Mouse (Mus musculus) heart, adult 2 months (tissue): ENCODE results near the gene Ccdc146.

Experiments
- CTCF ChIP-seq: fragments of 200-600 bp; IDR thresholded peaks from 2 replicates; pipeline ENCODE4 v1.8.1; 2022; ENCODE audit warnings: antibody characterized with exemption, mild to moderate bottlenecking, moderate library complexity
- EP300 ChIP-seq: fragments of 200-500 bp; IDR thresholded peaks from 2 replicates; pipeline ENCODE4 v1.6.1; 2011; ENCODE audit warnings: low read depth, low read length, control low read depth; ENCODE audit not compliant: insufficient read depth
- POLR2A ChIP-seq: fragments of 200-500 bp; IDR thresholded peaks from 2 replicates; pipeline ENCODE4 v1.6.1; 2011; ENCODE audit warnings: mild to moderate bottlenecking, low read depth, low read length, control low read depth; ENCODE audit not compliant: insufficient read depth

DNA sequence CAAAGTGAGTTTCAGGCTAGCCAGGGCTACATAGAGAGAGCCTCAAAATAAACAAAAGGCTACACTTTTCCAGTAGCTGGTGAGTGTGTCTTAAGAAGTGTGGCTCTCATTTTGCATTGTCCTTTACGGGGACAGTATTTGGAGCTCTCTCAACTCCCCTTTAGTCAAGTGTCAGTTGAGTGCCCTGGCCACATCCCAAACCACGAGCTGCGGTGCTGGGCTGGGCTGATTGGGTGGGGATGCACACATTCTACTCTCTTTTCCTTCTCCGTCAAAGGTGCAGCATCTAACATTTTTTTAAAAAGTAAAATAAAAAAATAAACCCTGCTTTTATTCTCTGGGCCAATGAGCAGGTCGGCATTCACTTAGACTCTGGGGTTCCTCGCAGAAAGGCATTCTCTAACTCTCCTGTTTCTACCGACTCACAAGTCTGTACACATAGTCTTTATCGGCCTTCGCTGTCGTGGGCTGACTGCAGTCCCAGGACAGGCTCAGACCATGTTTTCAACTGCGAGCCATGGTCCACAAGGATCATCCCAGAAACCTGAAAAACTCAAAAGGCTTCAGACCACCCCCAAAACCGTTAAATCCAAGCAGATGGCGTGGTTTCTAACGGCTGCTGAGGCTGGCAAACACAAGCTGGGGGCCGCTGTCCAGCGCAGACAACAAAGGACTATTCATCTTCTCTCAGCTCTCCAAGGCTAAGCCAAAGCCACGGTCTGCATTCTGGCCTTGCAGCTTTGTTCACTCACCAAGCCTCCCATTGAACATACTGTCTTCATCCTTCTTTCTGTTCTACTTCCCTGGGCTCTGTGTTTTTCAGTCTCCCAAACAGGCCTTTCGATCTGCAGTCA lies 161.0 kb downstream of the Ccdc146 start:
- TF ChIP-seq CTCF (no peak), POLR2A (no peak), EP300 (no peak)
